Mouse (Mus musculus) megakaryocyte progenitor cell, adult 5-6 weeks (primary cell): ENCODE data around the gene Smurf1. TPM values are rescaled to one million over a fixed set of nuclear protein-coding genes. Genes with fewer than 3 reads are reported as not detected.

Source experiments
- ATAC-seq: replicated peaks from 2 replicates; pipeline ENCODE4 v1.8.0; 2016; ENCODE audit warnings: mild to moderate bottlenecking, moderate TSS enrichment, inconsistent platforms; ENCODE audit not compliant: poor library complexity
- total RNA-seq, 2 experiments: library from RNA; stranded (forward) in 1 of 2; stranded (reverse) in 1 of 2; fragments of 157-497, 149-512 nt in 1 of 2; fragments of 200-1000 nt in 1 of 2; gene quantifications; 2 replicates each; pipeline versions ENCODE4 v1.2.3 to v1.2.4; 2015 to 2017

The Smurf1 gene
- total RNA-seq, 2 experiments from 2014 or later, result 2.8 to 3.5 TPM

- ATAC-seq, result no peak
Measured at GRCm38 (mm10) chr5:144917172-144917571, 48.5 kb downstream of the Smurf1 start.

GRCm38 (mm10) chr5:144915828-144916227 is 49.8 kb downstream of the Smurf1 start:
- no peak for ATAC-seq

- ATAC-seq, result no peak
Measured at GRCm38 (mm10) chr5:144914433-144914906, 51.2 kb downstream of the Smurf1 start.

GRCm38 (mm10) chr5:144913923-144914322 is 51.7 kb downstream of the Smurf1 start:
- ATAC-seq, result no peak

- ATAC-seq, result no peak
Measured at GRCm38 (mm10) chr5:144913361-144913760, 52.3 kb downstream of the Smurf1 start.

- ATAC-seq, result no peak
Measured at GRCm38 (mm10) chr5:144912519-144913310, 52.9 kb downstream of the Smurf1 start.

GRCm38 (mm10) chr5:144909521-144909920 is 56.1 kb downstream of the Smurf1 start:
- ATAC-seq, result no peak

GRCm38 (mm10) chr5:144907591-144907990 is 58.1 kb downstream of the Smurf1 start:
- ATAC-seq, result peak; percentile 69

GRCm38 (mm10) chr5:144904356-144905134 is 61.1 kb downstream of the Smurf1 start:
- no peak for ATAC-seq

- no peak for ATAC-seq
Measured at GRCm38 (mm10) chr5:144901791-144902190, 63.9 kb downstream of the Smurf1 start.

- no peak for ATAC-seq
Measured at GRCm38 (mm10) chr5:144901035-144901434, 64.6 kb downstream of the Smurf1 start.

GRCm38 (mm10) chr5:144898448-144899052 is 67.1 kb downstream of the Smurf1 start:
- ATAC-seq, result no peak

GRCm38 (mm10) chr5:144897881-144898280 is 67.8 kb downstream of the Smurf1 start:
- no peak for ATAC-seq

GRCm38 (mm10) chr5:144891276-144891675 is 74.4 kb downstream of the Smurf1 start:
- no peak for ATAC-seq

GRCm38 (mm10) chr5:144885968-144886650 is 79.5 kb downstream of the Smurf1 start:
- ATAC-seq, result no peak

GRCm38 (mm10) chr5:144884629-144885217 is 80.9 kb downstream of the Smurf1 start:
- peak; percentile 39; the same call in 1 of the 2 replicates for ATAC-seq

GRCm38 (mm10) chr5:144881670-144882399 is 83.8 kb downstream of the Smurf1 start:
- no peak for ATAC-seq

GRCm38 (mm10) chr5:144877021-144877420 is 88.6 kb downstream of the Smurf1 start:
- no peak for ATAC-seq

- ATAC-seq, result peak; percentile 94
Measured at GRCm38 (mm10) chr5:144875892-144876291, 89.8 kb downstream of the Smurf1 start.

GRCm38 (mm10) chr5:144875227-144875626 is 90.4 kb downstream of the Smurf1 start:
- no peak for ATAC-seq
